Mouse (Mus musculus) lung, postnatal 4 days (tissue): Measurements from ENCODE around the gene Ccl9.
A peak's percentile ranks its signal among the peaks of the same experiment; 100 is the strongest.

ENCODE experiments used
- DNase-seq, 2 experiments: peaks; one replicate each; pipeline ENCODE4 v3.0.0; 2021

The Ccl9 gene

DNA sequence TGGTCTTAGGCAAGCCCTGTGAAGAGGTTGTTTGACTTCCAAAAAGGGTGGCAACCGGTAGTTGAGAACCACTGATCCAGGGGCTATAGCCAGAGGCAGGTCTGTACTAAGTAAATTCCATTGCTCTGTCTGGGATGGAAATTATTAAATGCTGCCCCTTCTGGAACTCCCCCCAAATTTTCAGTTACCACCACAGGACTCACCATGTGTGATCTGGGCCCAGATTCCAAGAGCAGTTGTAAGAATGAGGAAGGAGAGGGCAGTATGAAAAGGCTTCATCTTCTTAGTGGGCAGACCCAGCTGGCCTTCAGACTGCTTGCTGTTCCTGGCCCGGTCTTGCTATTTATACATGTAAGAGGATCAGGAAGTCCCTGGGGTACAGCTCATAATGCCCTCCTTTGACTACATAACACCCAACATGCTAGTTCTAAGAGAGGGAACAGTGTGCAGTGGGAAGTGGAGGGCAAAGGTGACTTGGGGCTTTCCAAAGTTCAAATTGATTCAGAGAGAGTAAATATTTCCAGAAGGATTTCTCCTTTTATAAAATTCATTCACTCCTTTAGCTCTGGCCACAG, at the start of gene Ccl9:
Ccl9 (minus strand) TSS at position 451 of the 575 bp plus-strand sequence.
- DNase-seq = no peak

GRCm38 (mm10) chr11:83623586-83623985, 45.1 kb upstream of the Ccl9 start:
- DNase-seq = no peak

- no peak for DNase-seq
Measured at GRCm38 (mm10) chr11:83619037-83619436, 40.6 kb upstream of the Ccl9 start.

DNA sequence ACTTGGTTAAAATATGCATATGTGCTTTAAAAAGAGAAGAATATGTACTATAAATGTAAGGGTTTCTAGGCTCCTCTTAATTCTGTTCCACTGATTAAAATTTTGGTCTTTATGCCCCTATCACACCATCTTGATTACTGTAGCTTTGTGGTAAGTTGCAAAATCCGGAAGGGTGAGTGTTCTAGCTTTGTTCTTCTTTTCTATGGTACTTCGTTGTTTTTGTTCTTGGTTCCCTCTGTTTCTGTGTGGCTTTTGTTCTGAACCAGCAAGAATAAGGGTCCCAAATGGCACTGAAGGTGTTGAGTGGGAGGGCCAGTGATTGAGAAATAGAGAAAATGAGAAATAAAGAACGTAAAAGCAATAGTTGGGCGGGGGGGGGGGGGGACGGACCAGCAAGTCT, 39.8 kb upstream of the Ccl9 start:
- no peak for DNase-seq

GRCm38 (mm10) chr11:83616586-83616985, 38.1 kb upstream of the Ccl9 start:
- no peak for DNase-seq

- no peak for DNase-seq
Measured at GRCm38 (mm10) chr11:83610900-83611299, 32.5 kb upstream of the Ccl9 start.

DNA sequence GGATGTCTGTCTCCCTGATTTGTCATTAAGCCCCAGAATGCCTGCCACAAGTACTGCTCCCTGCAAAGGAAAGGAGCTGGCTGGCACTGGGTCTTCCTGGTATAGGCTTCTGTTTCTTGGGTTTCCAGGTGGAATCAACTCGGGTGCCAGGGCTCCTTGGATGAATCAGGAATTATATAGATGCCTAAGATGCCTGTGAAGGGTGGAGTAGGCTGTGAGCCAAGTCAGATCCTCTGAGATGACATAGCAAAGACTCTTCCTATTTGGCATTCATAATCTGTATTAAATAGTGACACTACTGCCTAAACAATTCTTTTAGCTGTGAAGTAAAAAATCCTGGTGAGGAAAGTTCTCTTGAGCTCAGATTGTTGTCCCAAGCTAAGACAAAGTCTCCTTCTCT, 28.0 kb upstream of the Ccl9 start:
- no peak for DNase-seq

- DNase-seq = no peak
Measured at GRCm38 (mm10) chr11:83605535-83605934, 27.1 kb upstream of the Ccl9 start.

DNA sequence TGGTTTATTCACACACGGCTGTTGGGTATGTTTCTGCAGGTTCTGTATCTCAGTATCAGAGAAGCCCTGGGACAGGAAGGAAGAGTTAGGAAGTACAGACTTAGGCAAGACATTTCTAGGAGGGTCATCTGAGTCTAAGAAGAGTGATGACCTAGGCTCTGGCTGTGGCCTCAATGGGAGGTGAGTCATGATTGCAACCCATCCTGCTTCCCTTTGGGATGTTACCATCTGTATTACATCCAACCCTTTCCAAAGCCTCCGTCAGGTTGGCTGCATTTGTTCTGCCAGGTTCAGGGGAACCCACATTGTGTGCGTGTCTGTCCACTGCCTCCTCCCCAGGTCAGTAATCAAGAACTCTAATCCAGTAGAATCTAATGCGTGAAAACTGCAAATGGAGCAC, 26.3 kb upstream of the Ccl9 start:
- DNase-seq = no peak

DNA sequence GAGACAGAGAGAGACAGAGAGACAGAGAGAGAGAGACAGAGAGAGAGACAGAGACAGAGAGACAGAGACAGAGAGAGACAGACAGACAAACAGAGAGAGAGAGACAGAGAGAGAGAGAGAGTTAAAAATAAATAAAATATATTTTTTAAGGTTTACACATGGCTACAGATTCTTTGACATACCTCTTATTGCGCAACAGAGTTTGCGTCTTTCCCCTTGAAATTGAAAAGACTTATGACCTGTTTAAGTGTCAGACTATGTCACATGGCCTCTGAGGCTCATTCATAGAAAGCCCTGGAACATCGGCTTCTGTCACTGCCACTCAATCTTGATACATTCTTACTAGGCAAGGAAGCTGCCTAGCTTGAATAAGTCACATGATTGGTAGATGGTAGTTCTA, 25.0 kb upstream of the Ccl9 start:
- DNase-seq = no peak

DNA sequence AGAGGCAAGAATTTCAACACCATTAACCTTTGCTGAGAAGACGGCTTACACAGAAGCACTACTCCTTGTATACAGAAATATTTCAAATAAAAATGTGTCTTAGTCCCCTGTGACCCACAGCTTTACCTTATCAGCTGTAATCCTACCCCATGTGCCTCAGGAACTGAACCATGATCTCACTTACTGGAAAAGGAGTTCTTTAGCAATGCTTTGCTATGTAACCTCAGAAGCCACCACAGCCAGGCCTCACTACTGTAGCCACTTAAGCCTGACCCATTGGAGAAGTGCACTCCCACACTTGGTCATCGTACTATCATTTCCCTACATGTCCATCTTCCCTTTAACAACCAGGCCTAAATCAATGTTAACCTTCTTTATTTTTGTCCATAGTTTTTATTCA, 22.1 kb upstream of the Ccl9 start:
- no peak for DNase-seq

GRCm38 (mm10) chr11:83598991-83599390, 20.6 kb upstream of the Ccl9 start:
- no peak for DNase-seq

DNA sequence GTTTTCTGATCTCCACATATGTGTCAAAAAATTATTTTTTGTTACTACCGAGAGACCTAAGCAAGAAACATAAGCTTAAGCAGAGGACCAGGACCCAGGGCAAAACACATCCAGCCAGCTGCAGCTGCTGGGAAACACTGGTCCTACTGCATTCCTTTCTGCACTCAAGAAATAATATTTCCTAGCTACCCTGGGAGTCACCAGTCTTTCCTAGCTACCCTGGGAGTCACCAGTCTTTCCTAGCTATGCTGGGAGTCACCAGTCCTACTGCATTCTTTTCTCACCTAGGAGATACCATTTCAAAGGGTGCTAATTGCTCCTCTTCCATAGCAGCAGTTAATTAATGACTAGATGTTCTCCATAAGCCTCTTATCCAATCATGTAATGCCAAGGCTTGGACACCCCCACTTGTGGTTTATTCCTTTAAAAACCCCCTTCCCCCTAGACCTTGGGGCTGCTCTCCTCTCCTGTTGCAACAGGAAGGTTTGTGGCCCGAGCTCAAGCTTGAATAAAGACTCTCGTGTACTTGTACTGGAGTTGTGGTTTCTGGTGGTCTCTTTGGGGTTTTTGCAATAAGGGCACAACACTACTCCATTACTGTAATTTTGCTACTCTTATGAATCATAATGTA, 19.9 kb upstream of the Ccl9 start:
- DNase-seq = no peak

- no peak for DNase-seq
Measured at GRCm38 (mm10) chr11:83597796-83598195, 19.4 kb upstream of the Ccl9 start.

DNA sequence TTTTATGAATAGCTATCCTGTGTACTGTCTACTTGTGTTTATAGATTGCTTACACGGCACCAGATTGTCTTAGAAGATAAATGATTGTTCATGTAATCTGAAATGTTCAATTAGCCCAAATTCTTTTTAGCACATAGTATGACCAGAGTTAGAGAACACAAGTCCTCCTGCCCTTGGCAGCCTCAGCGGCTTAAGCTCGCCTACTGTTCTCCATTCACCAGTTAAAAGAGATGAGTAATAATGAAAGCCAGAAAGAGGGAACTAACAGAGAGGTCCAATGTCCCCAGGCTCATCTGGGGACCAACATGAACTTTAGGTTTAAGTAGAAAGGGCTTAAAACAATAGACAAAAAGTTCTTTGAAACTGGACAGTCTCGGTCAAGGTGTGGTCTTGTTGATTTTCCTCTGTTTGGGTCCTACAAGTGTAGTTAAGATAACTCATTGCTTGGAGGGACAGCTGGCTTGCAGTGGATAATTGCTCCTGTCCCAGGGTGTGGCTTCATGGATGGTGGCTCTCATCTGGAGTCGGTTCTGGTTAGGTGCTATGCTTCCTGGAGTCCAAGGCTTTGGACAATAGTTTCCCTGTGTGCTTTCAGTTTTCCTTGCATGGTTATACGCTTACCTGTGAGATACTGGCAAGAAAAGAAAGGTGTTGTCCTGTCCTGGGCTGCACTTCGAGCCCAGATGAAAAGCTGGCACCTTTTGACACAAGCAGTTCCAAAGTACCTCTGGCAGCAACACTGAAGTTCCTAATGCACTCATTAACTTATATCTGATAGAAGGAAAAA, 17.4 kb upstream of the Ccl9 start:
- DNase-seq = no peak

DNA sequence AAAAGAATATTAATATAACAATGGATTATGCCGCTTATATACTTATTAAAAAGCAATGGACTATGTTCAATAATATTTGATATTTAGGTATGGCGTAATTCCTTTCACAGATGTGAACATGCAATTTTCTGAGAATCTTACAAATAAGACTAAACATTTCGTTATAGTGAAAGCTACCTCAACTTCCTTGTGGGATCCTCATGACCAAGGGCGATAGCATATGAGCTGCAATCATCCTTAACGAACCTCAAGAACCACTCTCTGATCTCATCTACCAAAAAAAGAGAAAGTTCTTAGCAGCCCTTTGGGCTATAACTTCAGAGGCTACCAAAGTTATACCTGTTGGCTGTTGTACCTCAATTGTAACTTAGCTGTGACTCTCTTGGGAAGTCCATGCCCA, 15.0 kb upstream of the Ccl9 start:
- no peak for DNase-seq

GRCm38 (mm10) chr11:83592853-83593252, 14.4 kb upstream of the Ccl9 start, which contains the start of gene Ccl6:
Gene Ccl6 (minus strand): TSS chr11:83593087.
- DNase-seq = peak in 1 of 2 experiments; percentile 37

DNA sequence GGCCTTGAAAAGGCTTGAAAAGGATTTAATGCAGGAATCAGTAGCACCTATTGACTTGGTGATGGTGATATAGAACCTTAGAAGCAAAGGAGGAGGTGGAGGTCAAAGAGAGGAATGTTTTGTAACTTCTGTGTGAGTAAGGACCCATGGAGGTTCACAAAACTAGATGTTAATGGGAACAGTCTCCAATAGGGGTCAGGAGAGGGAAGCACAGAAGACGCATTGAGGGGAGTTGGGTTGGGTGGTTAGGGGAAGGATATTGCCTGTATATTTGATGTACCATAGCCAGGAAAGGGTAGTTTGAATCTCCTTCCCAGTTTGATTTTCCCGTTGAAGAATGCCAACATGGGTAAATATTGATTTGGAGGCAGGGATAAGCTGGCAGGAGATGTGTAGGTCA, 5.8 kb upstream of the Ccl9 start:
- no peak for DNase-seq

- no peak for DNase-seq
Measured at GRCm38 (mm10) chr11:83583450-83583754, 5.0 kb upstream of the Ccl9 start.

DNA sequence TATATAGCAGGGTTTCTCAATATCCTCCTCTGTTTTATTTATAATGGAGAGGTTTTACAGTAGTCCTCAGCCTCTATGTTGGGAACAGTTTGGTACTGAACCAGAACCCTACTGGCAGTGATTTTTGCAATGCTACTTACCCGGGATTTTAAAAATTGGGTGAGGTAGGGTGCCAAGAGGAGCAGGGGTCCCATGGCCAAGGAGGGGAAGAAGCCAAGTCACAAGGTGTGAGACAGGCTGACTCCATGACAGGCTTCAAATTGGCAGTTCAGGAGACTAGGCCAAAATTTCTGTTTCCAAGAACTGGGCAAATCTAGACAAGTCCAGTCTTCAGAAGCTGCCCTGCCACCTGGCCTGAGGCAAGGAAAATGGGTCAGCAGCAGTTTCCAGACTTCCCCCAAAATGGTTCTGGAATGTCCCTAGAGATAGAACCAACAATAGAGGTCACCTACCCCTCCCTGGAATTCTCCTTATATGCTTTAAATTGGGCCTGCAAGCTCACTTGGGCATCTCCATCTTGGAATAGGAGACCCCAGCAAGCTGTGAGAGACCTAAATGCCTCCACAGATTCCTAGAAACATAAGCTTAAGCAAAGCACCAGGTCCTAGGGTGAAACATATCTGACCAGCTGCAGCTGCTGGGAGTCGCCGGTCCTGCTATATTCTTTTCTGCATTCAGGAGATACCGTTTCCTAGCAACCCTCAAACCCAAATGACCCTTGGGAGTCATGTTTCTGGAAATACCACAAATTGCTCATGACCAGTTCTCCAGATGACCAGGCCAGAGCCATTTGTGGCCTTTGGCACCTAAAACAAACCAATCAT, 4.4 kb upstream of the Ccl9 start:
- no peak for DNase-seq

DNA sequence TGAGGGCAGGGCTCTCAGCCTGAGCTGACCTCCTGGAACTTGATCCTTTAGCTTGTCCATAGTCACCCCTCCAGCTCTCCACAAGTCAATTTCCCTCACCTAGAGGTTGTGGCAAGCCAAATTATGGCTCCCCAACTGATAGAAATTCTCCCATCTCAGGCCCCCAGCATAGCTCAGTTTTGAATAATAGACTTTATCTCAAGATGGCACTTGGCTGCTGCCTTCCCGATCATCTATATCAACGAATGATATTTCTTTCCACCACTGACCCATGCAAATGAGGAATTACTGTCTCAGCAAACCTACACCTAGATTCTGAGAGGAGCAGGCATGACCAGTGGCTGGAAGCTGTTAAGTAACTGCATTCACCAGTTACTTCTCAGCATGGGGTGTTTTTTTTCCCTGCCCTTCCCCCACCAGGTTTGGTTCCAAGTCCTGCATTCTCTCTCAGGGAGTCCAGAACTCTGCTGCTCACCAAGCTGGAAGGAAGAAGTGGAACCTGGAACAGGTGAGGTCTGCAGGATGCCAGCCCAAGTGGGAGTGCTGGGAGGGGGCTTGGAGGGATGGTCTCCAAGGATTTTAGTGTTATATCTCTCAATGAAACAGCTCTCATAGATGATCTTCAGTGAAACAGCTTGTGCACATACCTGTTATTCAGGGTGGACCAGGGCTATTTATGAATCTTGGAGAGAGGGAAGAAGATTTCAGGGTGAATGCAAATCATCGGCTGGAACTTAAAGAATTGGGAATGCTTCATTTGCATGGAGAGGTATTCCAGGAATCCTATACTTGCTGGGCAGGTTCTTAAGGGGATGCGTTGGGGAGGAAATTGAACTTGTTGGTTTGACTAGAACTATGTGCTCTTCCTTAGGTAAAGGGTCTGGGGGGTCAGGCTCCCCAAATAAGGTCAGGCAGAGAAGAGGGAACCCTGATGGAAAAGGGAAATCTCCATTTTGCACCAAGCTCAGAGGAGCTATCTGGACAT, 3.5 kb upstream of the Ccl9 start:
- no peak for DNase-seq

GRCm38 (mm10) chr11:83580699-83581232, 2.3 kb upstream of the Ccl9 start:
- no peak for DNase-seq
